Mouse (Mus musculus): Measurements from ENCODE around the gene Smug1. TPM values are rescaled to one million over a fixed set of nuclear protein-coding genes. Genes with fewer than 3 reads are reported as not detected.

Smug1 gene
- polyA plus RNA-seq, 1 experiment from 2014 or later = 27.5 TPM

- Histone ChIP-seq H3K36me3 (no peaks in the 10 kb centered on the region), H3K9ac (replicated peaks) (peak overlapping the region; percentile 17; the same call in 1 of the 2 replicates), H3K4me3 (no peak overlapping the region), H3K4me2 (replicated peaks) (peak overlapping the region; percentile 28; the same call in 1 of the 2 replicates), H3K27ac (replicated peaks) (peak overlapping the region; percentile 52; the same call in 1 of the 2 replicates), H3K4me1 (peaks cover 13% of the 10 kb centered on the region), H3K27me3 (peaks cover 28% of the 10 kb centered on the region), H3K9me3 (no peaks in the 10 kb centered on the region)
- peak; percentile 80 for ATAC-seq (ENCODE audit: low FRiP score, low read depth)
- WGBS = 19% methylated on average over 32 of the region's 32 CpGs
These were observed 11.2 kb downstream of the Smug1 start for GRCm38 (mm10) chr15:103155366-103156321.

- H3K9ac ChIP-seq (replicated peaks) = no peak overlapping the region
- no peaks in the 10 kb centered on the region for H3K9me3 ChIP-seq
- H3K4me1 ChIP-seq = peaks cover 13% of the 10 kb centered on the region
- WGBS = 83% methylated on average over 4 of the region's 4 CpGs
- H3K27me3 ChIP-seq = peaks cover 46% of the 10 kb centered on the region
- no peak for ATAC-seq (ENCODE audit: low FRiP score, low read depth)
- no peak overlapping the region for H3K27ac ChIP-seq (replicated peaks)
- no peak overlapping the region for H3K4me3 ChIP-seq
- no peaks in the 10 kb centered on the region for H3K36me3 ChIP-seq
- no peak overlapping the region for H3K4me2 ChIP-seq (replicated peaks)
These were observed 13.8 kb downstream of the Smug1 start for GRCm38 (mm10) chr15:103152890-103153610.

- no peaks in the 10 kb centered on the region for H3K9me3 ChIP-seq
- H3K27ac ChIP-seq (replicated peaks) = no peak overlapping the region
- no peak overlapping the region for H3K9ac ChIP-seq (replicated peaks)
- no peak for ATAC-seq (ENCODE audit: low FRiP score, low read depth)
- no peaks in the 10 kb centered on the region for H3K36me3 ChIP-seq
- 87% methylated on average over 3 of the region's 3 CpGs for WGBS
- H3K4me1 ChIP-seq = peaks cover 16% of the 10 kb centered on the region
- no peak overlapping the region for H3K4me2 ChIP-seq (replicated peaks)
- no peak overlapping the region for H3K4me3 ChIP-seq
- H3K27me3 ChIP-seq = peaks cover 49% of the 10 kb centered on the region
These were observed 14.5 kb downstream of the Smug1 start for GRCm38 (mm10) chr15:103152371-103152770.

- Histone ChIP-seq H3K9ac (replicated peaks) (no peak overlapping the region), H3K4me3 (no peak overlapping the region), H3K27ac (replicated peaks) (no peak overlapping the region), H3K27me3 (peaks cover 76% of the 10 kb centered on the region), H3K4me2 (replicated peaks) (no peak overlapping the region), H3K36me3 (no peaks in the 10 kb centered on the region), H3K9me3 (no peaks in the 10 kb centered on the region), H3K4me1 (peaks cover 14% of the 10 kb centered on the region)
- 0 out of 2 replicates have a peak, but pooled peaks have one; percentile 35 for ATAC-seq (ENCODE audit: low FRiP score, low read depth)
- WGBS = 50% methylated on average over 9 of the region's 9 CpGs
These were observed 19.1 kb downstream of the Smug1 start for GRCm38 (mm10) chr15:103147779-103148178.

- Histone ChIP-seq H3K27me3 (peaks cover 75% of the 10 kb centered on the region), H3K4me1 (peaks cover 14% of the 10 kb centered on the region), H3K9ac (replicated peaks) (no peak overlapping the region), H3K27ac (replicated peaks) (no peak overlapping the region), H3K4me3 (peak overlapping the region; percentile 47; the same call in 1 of the 2 replicates), H3K9me3 (no peaks in the 10 kb centered on the region), H3K36me3 (no peaks in the 10 kb centered on the region), H3K4me2 (replicated peaks) (peak overlapping the region; percentile 86)
- ATAC-seq (ENCODE audit: low FRiP score, low read depth) = peak; percentile 34; the same call in 1 of the 2 replicates
- WGBS = 12% methylated on average over 3 of the region's 3 CpGs
These were observed 19.5 kb downstream of the Smug1 start for GRCm38 (mm10) chr15:103147422-103147690.

- Histone ChIP-seq H3K4me3 (peak overlapping the region; percentile 47), H3K9ac (replicated peaks) (peak overlapping the region; percentile 68), H3K9me3 (no peaks in the 10 kb centered on the region), H3K27me3 (peaks cover 76% of the 10 kb centered on the region), H3K27ac (replicated peaks) (peak overlapping the region; percentile 46; the same call in 1 of the 2 replicates), H3K4me2 (replicated peaks) (peak overlapping the region; percentile 86), H3K36me3 (no peaks in the 10 kb centered on the region), H3K4me1 (peaks cover 14% of the 10 kb centered on the region)
- WGBS = under 1% methylated on average over 57 of the region's 57 CpGs
- ATAC-seq (ENCODE audit: low FRiP score, low read depth) = peak; percentile 82
These were observed 20.1 kb downstream of the Smug1 start for GRCm38 (mm10) chr15:103146627-103147421.

- ATAC-seq (ENCODE audit: low FRiP score, low read depth) = no peak
- peaks cover 80% of the 10 kb centered on the region for H3K27me3 ChIP-seq
These were observed 21.1 kb downstream of the Smug1 start for GRCm38 (mm10) chr15:103145635-103146299.

GRCm38 (mm10) chr15:103144176-103144575 is 22.7 kb downstream of the Smug1 start:
- H3K27me3 ChIP-seq = peaks cover 85% of the 10 kb centered on the region
- no peaks in the 10 kb centered on the region for H3K36me3 ChIP-seq
- 48% methylated on average over 3 of the region's 3 CpGs for WGBS

More at GRCm38 (mm10) chr15:103145635-103146299, 21.1 kb downstream of the Smug1 start:
- H3K9ac ChIP-seq (replicated peaks) = no peak overlapping the region
- 68% methylated on average over 11 of the region's 11 CpGs for WGBS
- H3K27ac ChIP-seq (replicated peaks) = no peak overlapping the region
- H3K36me3 ChIP-seq = no peaks in the 10 kb centered on the region
- no peak overlapping the region for H3K4me2 ChIP-seq (replicated peaks)
- peaks cover 14% of the 10 kb centered on the region for H3K4me1 ChIP-seq
- H3K4me3 ChIP-seq = no peak overlapping the region
- no peaks in the 10 kb centered on the region for H3K9me3 ChIP-seq

GRCm38 (mm10) chr15:103135431-103135947 is 31.4 kb downstream of the Smug1 start:
- Histone ChIP-seq H3K36me3 (no peaks in the 10 kb centered on the region), H3K27me3 (peaks cover 78% of the 10 kb centered on the region), H3K4me1 (peaks cover 15% of the 10 kb centered on the region), H3K27ac (replicated peaks) (peak overlapping the region; percentile 35; the same call in 1 of the 2 replicates), H3K4me3 (no peak overlapping the region), H3K9ac (replicated peaks) (no peak overlapping the region), H3K9me3 (no peaks in the 10 kb centered on the region), H3K4me2 (replicated peaks) (no peak overlapping the region)
- 42% methylated on average over 13 of the region's 13 CpGs for WGBS
- ATAC-seq (ENCODE audit: low FRiP score, low read depth) = no peak

More at GRCm38 (mm10) chr15:103144176-103144575, 22.7 kb downstream of the Smug1 start:
- no peak overlapping the region for H3K27ac ChIP-seq (replicated peaks)
- no peak for ATAC-seq (ENCODE audit: low FRiP score, low read depth)
- H3K4me3 ChIP-seq = no peak overlapping the region
- H3K4me2 ChIP-seq (replicated peaks) = no peak overlapping the region
- no peaks in the 10 kb centered on the region for H3K9me3 ChIP-seq
- H3K9ac ChIP-seq (replicated peaks) = no peak overlapping the region
- H3K4me1 ChIP-seq = peaks cover 14% of the 10 kb centered on the region

- Histone ChIP-seq H3K4me3 (no peak overlapping the region), H3K27me3 (peaks cover 72% of the 10 kb centered on the region), H3K4me1 (peaks cover 15% of the 10 kb centered on the region), H3K4me2 (replicated peaks) (no peak overlapping the region), H3K36me3 (no peaks in the 10 kb centered on the region), H3K9me3 (no peaks in the 10 kb centered on the region), H3K9ac (replicated peaks) (no peak overlapping the region), H3K27ac (replicated peaks) (no peak overlapping the region)
- ATAC-seq (ENCODE audit: low FRiP score, low read depth) = peak; percentile 59; the same call in 1 of the 2 replicates
- 29% methylated on average over 5 of the region's 5 CpGs for WGBS
These were observed 32.4 kb downstream of the Smug1 start for GRCm38 (mm10) chr15:103134277-103135086.
